Mouse (Mus musculus) ovary, postnatal 10 days (tissue): ENCODE data around the gene Dnajc6.

ENCODE experiments used
- DNase-seq: peaks from one replicate; pipeline ENCODE4 v3.0.0; 2022; ENCODE audit warnings: low spot score

Dnajc6 gene

GRCm38 (mm10) chr4:101496534-101497237, at the start of gene Dnajc6:
Dnajc6 (plus strand) TSS chr4:101496648.
- DNase-seq: no peak

GRCm38 (mm10) chr4:101448701-101449100, 47.7 kb upstream of the Dnajc6 start:
- DNase-seq: no peak

GRCm38 (mm10) chr4:101449344-101449743, 47.1 kb upstream of the Dnajc6 start:
- no peak for DNase-seq

- no peak for DNase-seq
Measured at GRCm38 (mm10) chr4:101450150-101450780, 46.2 kb upstream of the Dnajc6 start.

GRCm38 (mm10) chr4:101451089-101451488, 45.4 kb upstream of the Dnajc6 start:
- DNase-seq: no peak

GRCm38 (mm10) chr4:101452829-101453228, 43.6 kb upstream of the Dnajc6 start:
- no peak for DNase-seq

- DNase-seq: no peak
Measured at GRCm38 (mm10) chr4:101457176-101457575, 39.3 kb upstream of the Dnajc6 start.

GRCm38 (mm10) chr4:101458341-101458740, 38.1 kb upstream of the Dnajc6 start:
- no peak for DNase-seq

DNA sequence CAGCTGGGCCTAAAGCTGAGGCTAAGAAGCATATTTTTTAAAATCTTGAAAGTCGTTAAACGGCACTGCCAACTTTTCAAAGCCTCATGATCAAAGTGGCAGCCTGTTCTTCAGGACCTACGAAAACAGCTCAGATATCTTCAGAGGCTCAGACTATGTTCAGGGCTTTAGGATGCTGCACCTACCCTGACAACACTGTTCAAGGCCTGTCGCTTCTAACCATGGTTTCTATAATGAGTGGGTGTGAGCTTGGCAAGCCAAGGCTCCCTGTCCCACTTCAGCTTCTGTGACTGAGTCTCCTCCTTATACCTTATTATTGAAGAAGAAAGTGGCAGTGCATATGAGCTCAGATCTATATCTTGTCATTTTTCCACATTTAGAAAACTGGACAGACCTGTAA, 37.1 kb upstream of the Dnajc6 start:
- DNase-seq: no peak

- no peak for DNase-seq
Measured at GRCm38 (mm10) chr4:101460114-101460513, 36.3 kb upstream of the Dnajc6 start.

DNA sequence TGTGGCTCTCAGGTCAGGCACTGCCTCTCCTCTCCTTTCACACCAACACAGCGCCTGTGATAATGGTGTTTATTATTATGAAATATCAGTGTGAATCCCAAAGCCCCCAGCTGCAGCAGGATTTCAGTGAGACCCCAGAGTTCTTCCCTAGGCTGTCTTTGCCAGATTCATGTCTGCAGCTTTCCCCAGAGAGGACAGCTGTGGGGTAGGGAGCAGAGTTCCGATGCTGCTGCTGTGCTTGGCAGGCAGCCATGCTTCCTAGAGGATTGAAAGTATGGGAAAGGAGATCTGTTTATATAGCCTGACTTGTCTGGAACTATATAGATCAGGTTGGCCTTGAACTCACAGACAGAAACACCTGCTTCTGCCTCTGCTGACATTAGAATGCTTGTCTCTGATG, 34.4 kb upstream of the Dnajc6 start:
- DNase-seq: no peak

DNA sequence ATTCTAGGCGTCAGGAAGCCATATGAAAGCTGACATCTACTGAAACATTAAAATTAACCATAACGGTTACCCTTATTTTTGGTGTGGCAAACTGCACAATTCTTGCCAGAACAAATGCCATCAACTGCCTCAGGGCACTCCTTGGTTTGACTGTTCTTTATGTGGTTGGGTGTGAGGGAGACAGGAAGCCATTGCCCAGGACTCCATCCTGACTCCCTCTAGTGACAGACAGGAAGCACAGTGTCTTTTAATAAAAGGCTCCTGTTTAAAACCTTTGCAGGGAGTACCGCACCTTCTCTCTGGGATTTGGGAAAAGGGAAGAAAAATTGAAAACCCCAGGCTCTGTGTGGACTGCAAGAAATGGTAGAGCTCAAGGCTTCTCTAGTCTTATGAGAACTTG, 30.2 kb upstream of the Dnajc6 start:
- DNase-seq: no peak

- DNase-seq: no peak
Measured at GRCm38 (mm10) chr4:101469242-101469641, 27.2 kb upstream of the Dnajc6 start.

DNA sequence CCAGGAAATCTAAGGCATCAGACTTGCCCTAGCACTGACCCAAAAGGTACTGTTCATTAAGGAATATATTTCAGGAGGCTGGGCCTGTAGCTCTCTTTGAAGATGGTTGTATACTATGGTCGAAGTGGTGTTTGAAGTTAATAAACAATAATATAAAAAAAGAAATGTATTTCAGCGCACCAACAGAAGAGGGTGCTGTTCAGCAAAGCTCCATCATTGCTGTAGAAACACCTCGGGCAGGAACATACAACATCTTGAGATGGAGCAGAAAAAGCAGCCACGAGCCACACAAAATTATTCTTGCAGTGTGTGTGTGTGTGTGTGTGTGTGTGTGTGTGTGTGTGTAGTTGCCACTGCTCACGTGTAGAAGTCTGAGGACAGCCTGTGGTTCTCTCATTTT, 25.9 kb upstream of the Dnajc6 start:
- DNase-seq: no peak

DNA sequence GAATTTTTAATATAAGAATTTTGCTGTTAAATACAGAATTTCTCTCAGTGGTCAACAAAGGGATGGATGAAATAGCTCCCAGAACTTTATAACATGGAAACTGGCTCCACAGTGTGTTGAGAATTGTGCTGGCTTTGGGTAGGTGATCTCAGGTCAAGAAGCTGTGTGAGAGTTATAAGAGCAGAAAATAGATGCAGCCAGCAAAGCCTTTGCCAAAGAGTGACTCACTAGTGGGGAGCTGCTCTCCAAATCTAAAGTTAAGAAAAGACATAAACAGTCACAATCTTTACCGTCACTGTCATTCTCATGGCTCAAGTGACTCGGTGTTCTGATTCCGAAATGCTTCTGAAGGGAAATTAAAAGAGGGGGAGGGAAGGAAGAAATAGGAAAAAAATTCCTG, 23.7 kb upstream of the Dnajc6 start:
- no peak for DNase-seq

DNA sequence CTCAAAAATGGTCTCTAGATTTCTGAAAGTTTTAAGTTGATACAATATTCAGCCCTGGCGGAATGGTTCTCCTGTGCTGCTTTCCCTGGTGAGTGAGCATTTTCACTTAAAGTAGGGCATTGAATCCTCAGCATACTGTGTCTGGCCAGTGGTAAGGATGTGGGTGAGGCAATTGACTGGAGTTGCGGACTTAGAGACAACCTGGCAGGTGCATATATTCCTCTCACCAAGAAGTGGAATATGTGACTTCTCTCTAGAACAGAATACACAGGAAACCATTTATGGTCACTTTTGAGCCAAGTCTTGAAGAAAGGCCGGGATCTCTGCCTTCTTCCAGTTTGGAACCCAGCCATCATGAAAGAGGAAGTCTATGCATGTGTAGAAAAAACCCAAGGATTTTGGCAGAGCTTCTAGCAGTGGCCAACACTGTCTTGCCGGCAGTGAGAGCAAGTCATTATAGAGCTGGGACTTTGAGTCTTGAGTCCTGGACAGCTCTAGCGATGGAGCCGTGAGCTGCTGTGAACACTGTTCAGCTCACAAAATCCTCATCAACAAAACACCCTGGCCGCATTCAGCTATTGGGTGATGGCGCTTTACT, 6.0 kb upstream of the Dnajc6 start:
- no peak for DNase-seq

DNA sequence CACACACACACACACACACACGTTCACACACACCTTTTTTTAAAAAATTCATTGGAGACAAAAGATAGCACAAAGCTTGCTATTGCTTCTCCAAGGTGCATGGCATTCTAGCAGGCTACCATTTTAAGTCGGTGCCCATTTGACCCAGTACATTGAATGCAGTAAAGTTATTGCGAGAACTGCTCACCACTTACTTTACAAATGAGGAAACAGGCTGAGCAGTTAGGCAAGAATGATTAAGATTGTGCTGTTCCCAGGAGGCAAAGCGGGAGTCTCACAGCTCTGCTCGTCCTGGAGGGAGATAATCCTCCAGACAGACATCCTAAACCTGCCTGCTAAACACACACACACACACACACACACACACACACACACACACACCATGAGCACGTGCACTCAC, 4.7 kb upstream of the Dnajc6 start:
- DNase-seq: no peak

DNA sequence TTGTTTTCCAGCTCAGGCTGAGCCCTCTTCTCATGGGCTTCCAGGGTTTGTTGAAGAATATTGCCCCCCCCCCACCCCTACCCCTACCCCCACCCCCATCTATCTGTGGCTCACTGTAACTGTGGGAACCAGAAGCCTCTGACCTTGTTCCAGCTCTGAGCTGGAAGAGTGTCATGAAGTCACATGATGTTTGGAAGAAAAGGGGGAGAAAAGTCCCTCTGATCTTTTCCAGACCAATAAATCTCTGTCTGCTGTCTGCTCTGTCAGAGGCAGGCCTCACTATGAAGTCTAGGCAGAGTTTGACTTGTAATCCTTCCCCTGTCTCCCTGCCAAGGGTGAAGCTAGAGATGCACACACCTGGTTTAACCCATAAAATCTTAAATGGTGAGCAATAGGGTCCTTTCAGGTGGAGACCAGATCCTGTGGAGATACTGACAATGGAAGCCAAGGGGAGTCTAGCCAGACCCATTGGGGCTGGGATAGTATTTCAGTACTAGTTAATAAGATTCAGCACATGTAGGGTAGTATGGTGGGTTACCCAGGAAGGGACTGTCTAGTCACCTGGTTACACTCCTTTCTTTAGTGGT, 2.7 kb upstream of the Dnajc6 start:
- no peak for DNase-seq

DNA sequence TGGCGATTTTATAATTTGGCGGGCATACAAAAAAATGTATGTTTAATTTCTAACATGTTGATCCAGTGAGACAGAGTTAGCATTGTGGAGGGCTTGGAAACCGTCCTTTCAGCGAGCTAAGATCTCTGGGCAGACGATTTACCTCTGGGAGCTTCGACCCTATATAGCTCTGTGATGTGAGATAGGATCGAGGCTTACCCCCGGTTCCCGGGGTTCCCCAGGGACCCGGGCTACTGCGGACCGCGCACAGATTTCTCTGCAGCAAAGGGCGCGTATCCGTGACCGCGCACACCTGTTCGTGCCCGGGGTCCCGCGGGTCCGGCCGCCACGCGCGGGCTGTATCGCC, 287 bp upstream of the Dnajc6 start:
- DNase-seq: no peak

DNA sequence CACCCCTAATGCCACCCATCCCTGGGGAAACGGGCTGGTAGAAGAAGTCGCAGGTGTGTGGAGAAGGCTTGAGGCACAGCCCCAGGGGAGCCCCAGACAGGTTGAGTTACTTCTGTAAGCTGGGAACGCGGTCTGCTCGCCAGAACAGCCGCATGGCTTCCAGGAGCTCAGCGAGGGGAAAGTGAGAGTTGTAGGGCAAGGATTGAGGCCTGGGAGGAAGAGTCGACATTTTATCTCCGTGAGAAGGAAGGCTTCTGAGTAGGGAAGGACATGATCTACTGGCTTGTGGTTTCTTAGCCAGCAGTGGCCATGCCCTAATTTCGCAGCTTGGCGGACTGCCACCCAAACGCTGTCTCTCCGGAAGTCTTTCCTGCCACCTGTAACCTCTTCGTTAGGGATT, 888 bp downstream of the Dnajc6 start:
- no peak for DNase-seq

- DNase-seq: no peak
Measured at GRCm38 (mm10) chr4:101504470-101505007, 8.1 kb downstream of the Dnajc6 start.

- no peak for DNase-seq
Measured at GRCm38 (mm10) chr4:101505966-101506365, 9.5 kb downstream of the Dnajc6 start.

DNA sequence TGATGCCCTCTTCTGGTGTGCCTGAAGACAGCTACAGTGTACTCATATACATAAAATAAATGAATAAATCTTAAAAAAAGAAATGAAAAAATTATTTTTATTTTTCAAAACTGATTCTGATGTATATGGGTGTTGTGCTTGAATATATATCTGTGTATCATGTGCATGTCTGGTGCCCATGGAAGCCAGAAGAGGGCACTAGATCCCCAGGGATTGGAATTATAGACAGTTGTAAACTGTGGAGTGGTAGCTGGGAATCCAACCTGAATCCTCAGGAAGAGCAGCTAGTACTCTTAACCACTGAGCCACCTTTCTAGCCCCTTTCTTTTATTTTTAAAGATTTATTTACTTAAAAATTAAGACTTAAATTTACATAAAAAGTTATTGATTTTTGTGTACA, 9.9 kb downstream of the Dnajc6 start:
- no peak for DNase-seq
